Mouse (Mus musculus): ENCODE measurements around the gene Psenen.

GRCm38 (mm10) chr7:30551445-30552101 lies 11.9 kb downstream of the Psenen start:
- TF ChIP-seq CTCF (IDR thresholded peaks at IDR 0.05; ENCODE audit: extremely low read depth, insufficient read length, insufficient replicate concordance, low read depth, low read length): peak; percentile 41; the same call in 1 of the 2 replicates
- no peak for TF ChIP-seq POLR2A (IDR thresholded peaks at IDR 0.05; ENCODE audit: low read depth, low read length)
